Mouse (Mus musculus): ENCODE measurements at regions not wholly inside any gene's neighbourhood (a gene's known extent, or its start where the extent isn't known, plus 50 kb on each side); places are given as distances from the start of the nearest gene placed in this dataset.

DNA sequence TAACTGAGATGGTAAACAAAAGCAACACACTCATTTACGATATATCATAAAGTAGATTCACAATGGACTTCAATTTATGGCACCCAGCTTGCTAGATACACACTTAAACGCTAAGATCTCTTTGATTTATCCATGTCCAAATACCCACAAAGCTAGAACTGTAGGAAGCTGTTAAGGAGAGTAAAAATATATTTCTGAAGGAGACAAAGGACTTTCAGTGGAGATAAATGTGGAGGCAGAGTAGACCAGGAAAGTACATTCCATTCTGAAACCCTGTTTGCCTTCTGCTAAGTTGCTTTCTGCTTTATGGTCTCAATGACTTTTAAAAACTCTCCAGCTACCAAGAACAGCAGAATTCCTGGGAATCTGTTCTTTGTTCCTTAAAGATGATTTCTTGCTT is 701.3 kb upstream of the Pkdcc start:
- TF ChIP-seq CTCF (IDR thresholded peaks at IDR 0.05; ENCODE audit: low read depth), result no peak
- TF ChIP-seq EP300 (IDR thresholded peaks at IDR 0.05; ENCODE audit: low read depth), result no peak

Measured in liver, embryonic 14.5 days (tissue).